Mouse (Mus musculus): ENCODE results near the gene Bzw2. TPM values are rescaled to one million over a fixed set of nuclear protein-coding genes. Genes with fewer than 3 reads are reported as not detected.
"Not testable (repeated sequence)": the region's sequence is repeated elsewhere in the genome, so short reads cannot be mapped to it uniquely, and the experiment has no call there.

Bzw2 gene
- polyA plus RNA-seq (2014; fragmentation: Nextera tagmentation; extraction: Ambion mirVana): 243 and 256 TPM in 2 replicates

GRCm38 (mm10) chr12:36157638-36158308 lies at the start of gene Bzw2:
Bzw2 (minus strand) TSS chr12:36158080.
- 2% methylated on average over 26 of the region's 26 CpGs for WGBS
- ATAC-seq (ENCODE audit: low FRiP score, low TSS enrichment): peak; percentile 40
- Histone ChIP-seq H3K9me3 (ENCODE audit: control insufficient read depth, low read length) (no peaks in the 10 kb centered on the region), H3K4me1 (ENCODE audit: control insufficient read depth, insufficient read depth, low read length) (peaks cover 21% of the 10 kb centered on the region; the same call in 1 of the 2 replicates), H3K4me3 (ENCODE audit: low read length) (peak within 1 kb of the TSS; percentile 58), H3K27me3 (ENCODE audit: control insufficient read depth, insufficient read depth, low read length) (no peaks in the 10 kb centered on the region), H3K27ac (ENCODE audit: low read depth, low read length) (peak within 1 kb of the TSS; percentile 94), H3K4me2 (replicated peaks; ENCODE audit: low read depth, low read length) (peak within 1 kb of the TSS; percentile 84), H3K36me3 (ENCODE audit: control insufficient read depth, insufficient read depth, low read length) (no peaks in the 10 kb centered on the region), H3K9ac (ENCODE audit: low read depth, low read length) (peak within 1 kb of the TSS; percentile 91)

GRCm38 (mm10) chr12:36207072-36207799 lies 49.4 kb upstream of the Bzw2 start:
- no peaks in the 10 kb centered on the region for H3K9me3 ChIP-seq (ENCODE audit: control insufficient read depth, low read length)
- 53% methylated on average over 9 of the region's 9 CpGs for WGBS
- peak overlapping the region; percentile 17; the same call in 1 of the 2 replicates for H3K4me2 ChIP-seq (replicated peaks; ENCODE audit: low read depth, low read length)
- ATAC-seq (ENCODE audit: low FRiP score, low TSS enrichment): peak; percentile 93
- no peaks in the 10 kb centered on the region for H3K27me3 ChIP-seq (ENCODE audit: control insufficient read depth, insufficient read depth, low read length)
- no peak overlapping the region for H3K9ac ChIP-seq (ENCODE audit: low read depth, low read length)
- H3K4me1 ChIP-seq (ENCODE audit: control insufficient read depth, insufficient read depth, low read length): no peaks in the 10 kb centered on the region; the same call in 1 of the 2 replicates
- H3K4me3 ChIP-seq (ENCODE audit: low read length): no peak overlapping the region
- no peaks in the 10 kb centered on the region for H3K36me3 ChIP-seq (ENCODE audit: control insufficient read depth, insufficient read depth, low read length)
- no peak overlapping the region for H3K27ac ChIP-seq (ENCODE audit: low read depth, low read length)

- not testable (repeated sequence) for H3K36me3 ChIP-seq (ENCODE audit: control insufficient read depth, insufficient read depth, low read length); H3K4me3 ChIP-seq (ENCODE audit: low read length); ATAC-seq (ENCODE audit: low FRiP score, low TSS enrichment)
Measured at GRCm38 (mm10) chr12:36205579-36206119, 47.8 kb upstream of the Bzw2 start.

GRCm38 (mm10) chr12:36194976-36195375 lies 37.1 kb upstream of the Bzw2 start:
- no peak overlapping the region for H3K4me3 ChIP-seq (ENCODE audit: low read length)
- no peaks in the 10 kb centered on the region for H3K27me3 ChIP-seq (ENCODE audit: control insufficient read depth, insufficient read depth, low read length)
- no peak for ATAC-seq (ENCODE audit: low FRiP score, low TSS enrichment)
- no peaks in the 10 kb centered on the region for H3K4me1 ChIP-seq (ENCODE audit: control insufficient read depth, insufficient read depth, low read length)
- H3K36me3 ChIP-seq (ENCODE audit: control insufficient read depth, insufficient read depth, low read length): peaks cover 60% of the 10 kb centered on the region
- no peak overlapping the region for H3K4me2 ChIP-seq (replicated peaks; ENCODE audit: low read depth, low read length)
- H3K9me3 ChIP-seq (ENCODE audit: control insufficient read depth, low read length): peaks cover 9% of the 10 kb centered on the region; the same call in 1 of the 2 replicates
- no peak overlapping the region for H3K9ac ChIP-seq (ENCODE audit: low read depth, low read length)
- WGBS: 94% methylated on average over 7 of the region's 7 CpGs
- H3K27ac ChIP-seq (ENCODE audit: low read depth, low read length): no peak overlapping the region

More at GRCm38 (mm10) chr12:36205579-36206119, 47.8 kb upstream of the Bzw2 start:
- H3K9ac ChIP-seq (ENCODE audit: low read depth, low read length); H3K9me3 ChIP-seq (ENCODE audit: control insufficient read depth, low read length); H3K4me1 ChIP-seq (ENCODE audit: control insufficient read depth, insufficient read depth, low read length); H3K27ac ChIP-seq (ENCODE audit: low read depth, low read length); H3K27me3 ChIP-seq (ENCODE audit: control insufficient read depth, insufficient read depth, low read length); H3K4me2 ChIP-seq (replicated peaks; ENCODE audit: low read depth, low read length): not testable (repeated sequence)
- WGBS: 59% methylated on average over 5 of the region's 5 CpGs

- no peaks in the 10 kb centered on the region for H3K27me3 ChIP-seq (ENCODE audit: control insufficient read depth, insufficient read depth, low read length)
- H3K4me2 ChIP-seq (replicated peaks; ENCODE audit: low read depth, low read length): no peak overlapping the region
- H3K27ac ChIP-seq (ENCODE audit: low read depth, low read length): no peak overlapping the region
- no peaks in the 10 kb centered on the region for H3K9me3 ChIP-seq (ENCODE audit: control insufficient read depth, low read length)
- WGBS: 93% methylated on average over 5 of the region's 5 CpGs
- H3K4me3 ChIP-seq (ENCODE audit: low read length): no peak overlapping the region
- no peaks in the 10 kb centered on the region for H3K4me1 ChIP-seq (ENCODE audit: control insufficient read depth, insufficient read depth, low read length)
- H3K36me3 ChIP-seq (ENCODE audit: control insufficient read depth, insufficient read depth, low read length): peaks cover 56% of the 10 kb centered on the region
- no peak for ATAC-seq (ENCODE audit: low FRiP score, low TSS enrichment)
- no peak overlapping the region for H3K9ac ChIP-seq (ENCODE audit: low read depth, low read length)
Measured at GRCm38 (mm10) chr12:36190343-36190742, 32.5 kb upstream of the Bzw2 start.

GRCm38 (mm10) chr12:36189610-36190009 lies 31.7 kb upstream of the Bzw2 start:
- H3K27ac ChIP-seq (ENCODE audit: low read depth, low read length): no peak overlapping the region
- H3K4me3 ChIP-seq (ENCODE audit: low read length): no peak overlapping the region
- no peak overlapping the region for H3K9ac ChIP-seq (ENCODE audit: low read depth, low read length)
- H3K9me3 ChIP-seq (ENCODE audit: control insufficient read depth, low read length): no peaks in the 10 kb centered on the region
- H3K27me3 ChIP-seq (ENCODE audit: control insufficient read depth, insufficient read depth, low read length): no peaks in the 10 kb centered on the region
- 86% methylated on average over 3 of the region's 3 CpGs for WGBS
- no peak for ATAC-seq (ENCODE audit: low FRiP score, low TSS enrichment)
- H3K4me2 ChIP-seq (replicated peaks; ENCODE audit: low read depth, low read length): no peak overlapping the region
- no peaks in the 10 kb centered on the region for H3K4me1 ChIP-seq (ENCODE audit: control insufficient read depth, insufficient read depth, low read length)
- H3K36me3 ChIP-seq (ENCODE audit: control insufficient read depth, insufficient read depth, low read length): peaks cover 50% of the 10 kb centered on the region

GRCm38 (mm10) chr12:36187081-36187480 lies 29.2 kb upstream of the Bzw2 start:
- H3K36me3 ChIP-seq (ENCODE audit: control insufficient read depth, insufficient read depth, low read length): peaks cover 53% of the 10 kb centered on the region
- no peaks in the 10 kb centered on the region for H3K9me3 ChIP-seq (ENCODE audit: control insufficient read depth, low read length)
- ATAC-seq (ENCODE audit: low FRiP score, low TSS enrichment): no peak
- no peak overlapping the region for H3K27ac ChIP-seq (ENCODE audit: low read depth, low read length)
- H3K4me1 ChIP-seq (ENCODE audit: control insufficient read depth, insufficient read depth, low read length): no peaks in the 10 kb centered on the region
- no peaks in the 10 kb centered on the region for H3K27me3 ChIP-seq (ENCODE audit: control insufficient read depth, insufficient read depth, low read length)
- no peak overlapping the region for H3K4me2 ChIP-seq (replicated peaks; ENCODE audit: low read depth, low read length)
- WGBS: 71% methylated on average over 6 of the region's 6 CpGs
- no peak overlapping the region for H3K4me3 ChIP-seq (ENCODE audit: low read length)
- no peak overlapping the region for H3K9ac ChIP-seq (ENCODE audit: low read depth, low read length)

- H3K36me3 ChIP-seq (ENCODE audit: control insufficient read depth, insufficient read depth, low read length): peaks cover 33% of the 10 kb centered on the region
- H3K4me2 ChIP-seq (replicated peaks; ENCODE audit: low read depth, low read length): no peak overlapping the region
- ATAC-seq (ENCODE audit: low FRiP score, low TSS enrichment): no peak
- no peaks in the 10 kb centered on the region for H3K27me3 ChIP-seq (ENCODE audit: control insufficient read depth, insufficient read depth, low read length)
- H3K4me3 ChIP-seq (ENCODE audit: low read length): no peak overlapping the region
- H3K9me3 ChIP-seq (ENCODE audit: control insufficient read depth, low read length): no peaks in the 10 kb centered on the region
- H3K27ac ChIP-seq (ENCODE audit: low read depth, low read length): no peak overlapping the region
- H3K4me1 ChIP-seq (ENCODE audit: control insufficient read depth, insufficient read depth, low read length): no peaks in the 10 kb centered on the region
- no peak overlapping the region for H3K9ac ChIP-seq (ENCODE audit: low read depth, low read length)
- WGBS: 79% methylated on average over 6 of the region's 6 CpGs
Measured at GRCm38 (mm10) chr12:36182570-36182969, 24.7 kb upstream of the Bzw2 start.

GRCm38 (mm10) chr12:36177227-36177626 lies 19.3 kb upstream of the Bzw2 start:
- no peaks in the 10 kb centered on the region for H3K9me3 ChIP-seq (ENCODE audit: control insufficient read depth, low read length)
- peaks cover 38% of the 10 kb centered on the region for H3K36me3 ChIP-seq (ENCODE audit: control insufficient read depth, insufficient read depth, low read length)
- H3K27ac ChIP-seq (ENCODE audit: low read depth, low read length): no peak overlapping the region
- H3K4me1 ChIP-seq (ENCODE audit: control insufficient read depth, insufficient read depth, low read length): no peaks in the 10 kb centered on the region
- no peak for ATAC-seq (ENCODE audit: low FRiP score, low TSS enrichment)
- 91% methylated on average over 5 of the region's 5 CpGs for WGBS
- no peak overlapping the region for H3K9ac ChIP-seq (ENCODE audit: low read depth, low read length)
- no peaks in the 10 kb centered on the region for H3K27me3 ChIP-seq (ENCODE audit: control insufficient read depth, insufficient read depth, low read length)
- H3K4me3 ChIP-seq (ENCODE audit: low read length): no peak overlapping the region
- H3K4me2 ChIP-seq (replicated peaks; ENCODE audit: low read depth, low read length): no peak overlapping the region
